In the genomic region with DNA sequence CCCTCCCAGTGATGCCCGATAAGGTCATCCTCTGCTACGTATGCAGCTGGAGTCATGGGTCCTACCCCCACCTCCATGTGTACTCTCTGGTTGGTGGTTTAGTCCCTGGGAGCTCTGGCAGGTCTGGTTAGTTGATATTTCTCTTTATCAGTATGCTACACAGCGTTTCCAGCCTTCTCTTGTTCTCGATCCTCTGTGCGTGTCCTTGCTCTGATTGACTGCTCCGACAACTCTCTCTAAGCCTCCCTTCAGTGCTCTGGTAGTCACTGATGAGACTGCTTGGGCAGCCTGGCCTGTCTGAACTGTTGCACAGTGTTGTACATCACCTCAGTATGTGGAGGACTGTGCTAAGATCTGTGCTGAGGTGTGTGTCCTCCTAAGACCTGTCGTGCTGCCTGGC, we compare ENCODE assay signal across 10 mouse cellular contexts.
DNase-seq lines count a peak whose midpoint lies in the region; ATAC-seq lines count a peak whose summit lies in the region.
"Had no signal": no experiment of that assay in that cellular context is flagged by ENCODE, and none has a peak within 500 bp of the region (broad histone marks: within the 10 kb centered on the region; RNA-seq: fewer than 3 reads in every experiment).

No protein-coding gene starts in this region.

- DNase-seq in frontal cortex, adult 2 months (ENCODE audit: extremely low spot score in 1 of 2, low spot score in 1 of 2) = no peak
- DNase-seq in embryonic facial prominence, embryonic 10.5 days (ENCODE audit: low spot score) = no peak
- DNase-seq in limb, embryonic 11.5 days (ENCODE audit: low spot score) = no peak
- DNase-seq in midbrain, embryonic 14.5 days = peak; percentile 38
- DNase-seq in spleen, postnatal 4 days (ENCODE audit: low spot score in 2 of 2) = no peak
- no peak for DNase-seq in left cerebral cortex, postnatal 10 days (ENCODE audit: extremely low spot score in 1 of 2, low spot score in 2 of 2)

- intact Hi-C loops in left cerebral cortex, postnatal 10 days (cut with DNase I) = loop anchor here (5.0 kb wide), 1 partner anchor 122 kb away; the partner anchor contains the start of gene Ednrb

- H3K9me3 ChIP-seq in embryonic facial prominence, embryonic 10.5 days = no peaks in the 10 kb centered on the region
- H3K9me3 ChIP-seq in limb, embryonic 11.5 days (ENCODE audit: control insufficient read depth, low read length) = no peaks in the 10 kb centered on the region
- H3K9me3 ChIP-seq in midbrain, embryonic 14.5 days (ENCODE audit: control insufficient read depth, low read length) = no peaks in the 10 kb centered on the region
- H3K9me3 ChIP-seq: kidney, embryonic 15.5 days had no signal

- H3K4me1 ChIP-seq in embryonic facial prominence, embryonic 10.5 days = peaks cover 10% of the 10 kb centered on the region
- H3K4me1 ChIP-seq in limb, embryonic 11.5 days (ENCODE audit: control insufficient read depth, insufficient read depth, low read length) = no peaks in the 10 kb centered on the region
- peaks cover 13% of the 10 kb centered on the region; the same call in 1 of the 2 replicates for H3K4me1 ChIP-seq in midbrain, embryonic 14.5 days (ENCODE audit: control insufficient read depth, insufficient read depth, low read length)

- WGBS in embryonic facial prominence, embryonic 10.5 days = 78% methylated on average over 7 of the region's 7 CpGs
- 85% methylated on average over 7 of the region's 7 CpGs for WGBS in limb, embryonic 11.5 days
- 34% methylated on average over 7 of the region's 7 CpGs for whole genome bisulfite sequencing in midbrain, embryonic 14.5 days

- H3K36me3 ChIP-seq in embryonic facial prominence, embryonic 10.5 days (replicated peaks) = no peaks in the 10 kb centered on the region
- no peaks in the 10 kb centered on the region for H3K36me3 ChIP-seq in limb, embryonic 11.5 days (ENCODE audit: control insufficient read depth, insufficient read depth, low read length)
- H3K36me3 ChIP-seq in midbrain, embryonic 14.5 days (ENCODE audit: control insufficient read depth, insufficient read depth, low read length) = no peaks in the 10 kb centered on the region
- H3K36me3 ChIP-seq: heart, embryonic 13.5 days; kidney, embryonic 15.5 days had no signal

- no peak overlapping the region for H3K9ac ChIP-seq in limb, embryonic 11.5 days (ENCODE audit: low read length)
- H3K9ac ChIP-seq in midbrain, embryonic 14.5 days (replicated peaks; ENCODE audit: low read length) = no peak overlapping the region
- H3K9ac ChIP-seq: kidney, embryonic 15.5 days had no signal

- H3K27ac ChIP-seq in embryonic facial prominence, embryonic 10.5 days (replicated peaks) = 0 out of 2 replicates have a peak overlapping the region, but pooled peaks have one; percentile 6
- H3K27ac ChIP-seq in limb, embryonic 11.5 days (replicated peaks; ENCODE audit: low read depth, low read length) = no peak overlapping the region
- peak overlapping the region; percentile 49; the same call in 1 of the 2 replicates for H3K27ac ChIP-seq in midbrain, embryonic 14.5 days (replicated peaks; ENCODE audit: low read depth, low read length)

- H3K4me2 ChIP-seq in limb, embryonic 11.5 days (ENCODE audit: low read depth, severe bottlenecking) = no peak overlapping the region
- no peak overlapping the region for H3K4me2 ChIP-seq in midbrain, embryonic 14.5 days (ENCODE audit: low read length)

- H3K27me3 ChIP-seq in embryonic facial prominence, embryonic 10.5 days (replicated peaks; ENCODE audit: low read depth, poor library complexity, severe bottlenecking) = no peaks in the 10 kb centered on the region
- no peaks in the 10 kb centered on the region for H3K27me3 ChIP-seq in limb, embryonic 11.5 days (ENCODE audit: control insufficient read depth, insufficient read depth, low read length)
- no peaks in the 10 kb centered on the region for H3K27me3 ChIP-seq in midbrain, embryonic 14.5 days (ENCODE audit: control insufficient read depth, insufficient read depth, low read length)
- H3K27me3 ChIP-seq: heart, embryonic 13.5 days had no signal

- H3K4me3 ChIP-seq in embryonic facial prominence, embryonic 10.5 days = no peak overlapping the region
- no peak overlapping the region for H3K4me3 ChIP-seq in limb, embryonic 11.5 days (ENCODE audit: low read depth, low read length)
- no peak overlapping the region for H3K4me3 ChIP-seq in midbrain, embryonic 14.5 days (replicated peaks; ENCODE audit: low read depth, low read length)
- H3K4me3 ChIP-seq: heart, embryonic 13.5 days; kidney, embryonic 15.5 days had no signal

- ATAC-seq in frontal cortex, adult (ENCODE audit: low TSS enrichment) = 0 out of 2 replicates have a peak, but pooled peaks have one; percentile 5
- ATAC-seq in limb, embryonic 11.5 days (ENCODE audit: insufficient number of reproducible peaks, low FRiP score, low TSS enrichment, low read depth) = 0 out of 2 replicates have a peak, but pooled peaks have one; percentile 28
- peak; percentile 29 for ATAC-seq in midbrain, embryonic 14.5 days (ENCODE audit: low FRiP score, low TSS enrichment)
- no peak for ATAC-seq in erythroblast, adult 5-6 weeks (replicated peaks; ENCODE audit: low FRiP score, poor library complexity, severe bottlenecking)
